Mouse (Mus musculus) right cerebral cortex, postnatal 25 days (tissue): ENCODE data around the gene Sfxn5.

Experiments
- DNase-seq: peaks from one replicate; pipeline ENCODE4 v3.0.0; 2022

Sfxn5 gene

DNA sequence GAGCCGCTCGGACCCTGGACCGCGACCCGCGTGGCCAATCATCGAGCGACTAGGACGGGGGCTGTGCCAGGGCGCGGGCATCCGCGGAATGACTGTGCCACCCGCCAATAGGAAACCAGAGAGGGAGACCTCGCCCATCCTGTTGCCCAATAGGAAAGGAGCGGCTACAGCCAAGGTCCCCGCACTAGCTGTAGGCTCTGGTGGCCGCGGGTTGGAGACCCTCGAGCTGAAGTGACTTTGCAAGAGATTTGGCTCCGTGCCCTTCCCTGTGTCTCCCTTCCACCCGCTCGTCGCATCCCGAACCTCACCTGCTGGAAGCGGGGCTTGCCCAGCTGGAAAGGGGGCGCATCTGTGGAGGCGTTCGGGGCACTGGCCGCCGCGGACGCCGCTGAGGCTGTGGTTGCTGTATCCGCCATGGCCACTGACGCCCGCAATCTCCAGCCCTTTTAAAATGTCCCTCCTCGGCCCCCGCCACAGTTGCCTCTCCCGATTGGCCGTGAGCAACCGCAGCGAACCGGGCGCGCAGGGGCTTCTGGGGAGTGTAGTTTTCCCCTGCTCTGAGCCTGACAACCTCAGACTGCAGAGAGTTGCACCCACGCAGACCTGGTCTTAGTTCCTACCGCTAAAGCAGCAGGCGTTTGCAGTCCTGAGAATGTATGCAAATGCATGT, at the start of gene Sfxn5:
Gene Sfxn5, minus strand, starts transcription at position 423 of the 670 bp plus-strand sequence.
- DNase-seq: peak; percentile 97

DNA sequence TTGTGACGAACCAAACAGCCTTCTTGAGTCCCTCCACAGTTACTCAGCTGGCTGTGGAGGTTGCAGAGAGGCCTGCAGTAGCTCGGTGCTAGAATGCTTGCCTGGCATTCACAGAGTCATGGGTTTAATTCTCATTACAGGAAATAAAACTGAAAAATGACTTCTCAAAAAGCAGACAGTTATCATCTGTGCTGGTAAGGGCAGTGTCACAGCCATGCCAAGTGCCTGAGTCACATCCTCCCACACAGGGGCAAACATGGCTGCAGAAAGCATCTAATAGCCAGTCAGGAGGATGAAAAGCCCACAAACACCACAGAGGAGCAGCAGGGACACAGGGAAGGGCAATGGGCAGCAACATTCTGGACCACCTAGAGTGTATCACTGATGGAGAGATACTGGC, 49.6 kb upstream of the Sfxn5 start:
- no peak for DNase-seq

DNA sequence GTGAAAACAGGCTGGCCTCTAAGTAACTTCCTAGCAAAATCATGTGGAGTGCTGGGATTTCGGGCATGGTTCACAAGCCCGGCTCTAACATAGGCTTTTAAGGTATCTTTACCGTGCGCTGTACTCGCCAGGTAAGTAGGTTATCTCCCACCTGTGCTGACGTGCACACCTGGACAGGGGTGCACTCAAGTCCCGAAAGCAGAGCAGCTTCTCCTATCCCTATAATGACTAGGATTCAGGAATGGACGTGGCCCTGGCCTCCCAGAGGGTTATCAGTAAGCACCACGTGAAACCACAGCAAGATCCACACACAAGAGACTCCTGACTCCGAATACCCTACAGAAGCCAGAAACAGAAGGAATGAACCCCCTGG, 48.4 kb upstream of the Sfxn5 start:
- DNase-seq: no peak

DNA sequence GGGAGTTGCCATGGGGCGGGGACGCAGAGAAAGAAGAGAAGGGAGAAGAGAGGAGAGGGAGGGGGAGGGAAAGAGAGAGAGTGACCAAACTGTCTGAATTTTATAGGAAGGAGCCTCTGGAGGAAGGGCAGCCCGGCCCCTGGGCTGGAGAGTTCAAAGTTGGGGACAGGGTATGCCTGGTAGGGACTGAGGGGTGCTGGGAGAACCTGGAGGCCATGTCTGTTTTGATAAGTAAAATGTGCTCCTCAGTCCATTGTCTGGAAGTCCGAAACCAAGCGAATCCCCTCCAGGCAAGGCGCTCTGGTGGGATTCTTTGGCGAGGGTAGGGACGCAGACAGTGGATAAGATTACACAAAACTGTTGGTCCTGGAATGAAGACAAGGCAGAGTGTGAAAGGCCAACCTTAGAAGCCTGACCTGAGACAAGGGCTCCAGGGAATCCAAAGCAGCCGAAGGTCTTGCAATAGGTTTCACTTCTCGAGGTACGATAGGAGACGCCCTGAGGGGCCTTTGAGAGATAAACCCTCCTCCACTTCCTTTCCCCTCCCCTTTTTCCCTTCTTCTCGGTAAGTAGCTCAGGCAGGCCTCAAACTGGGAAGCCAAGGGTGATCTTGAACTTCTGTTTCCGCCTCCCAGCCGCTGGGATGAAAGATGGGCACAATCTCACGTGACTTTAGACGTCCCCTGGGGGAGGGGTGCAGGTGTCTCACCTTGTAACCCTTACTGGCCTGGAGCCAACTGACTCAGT, 47.9 kb upstream of the Sfxn5 start:
- DNase-seq: no peak

DNA sequence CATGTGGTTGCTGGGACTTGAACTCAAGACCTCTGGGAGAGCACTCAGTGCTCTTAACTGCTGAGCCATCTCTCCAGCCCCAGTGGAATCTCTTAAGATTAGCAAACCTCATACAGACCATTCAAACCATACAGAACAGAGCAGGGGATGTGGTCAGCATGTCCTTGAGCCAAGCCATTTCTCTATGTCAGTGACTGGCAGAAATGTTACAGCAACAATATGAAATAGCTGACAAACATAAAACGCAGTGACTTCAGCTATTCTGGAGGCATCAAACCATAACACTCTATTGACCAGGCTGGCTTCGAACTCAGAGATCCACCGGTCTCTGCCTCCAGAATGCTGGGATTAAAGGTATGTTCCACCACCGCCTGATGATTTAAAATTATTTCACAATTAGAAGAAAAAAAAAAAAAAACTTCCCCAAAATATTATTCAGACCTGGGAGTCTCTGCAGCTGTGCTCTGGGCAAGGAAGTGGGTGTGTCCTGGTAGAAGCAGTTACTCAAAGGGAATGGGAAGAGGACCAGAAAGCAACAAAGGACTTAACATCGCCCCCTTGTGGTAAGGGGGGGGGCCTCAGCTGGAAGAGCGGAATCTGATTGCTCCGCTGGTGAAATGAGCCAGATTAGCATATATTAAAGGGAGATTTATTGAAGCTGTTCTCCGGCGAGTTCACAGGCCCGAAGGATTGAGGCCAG, 47.1 kb upstream of the Sfxn5 start:
- peak; percentile 73 for DNase-seq

DNA sequence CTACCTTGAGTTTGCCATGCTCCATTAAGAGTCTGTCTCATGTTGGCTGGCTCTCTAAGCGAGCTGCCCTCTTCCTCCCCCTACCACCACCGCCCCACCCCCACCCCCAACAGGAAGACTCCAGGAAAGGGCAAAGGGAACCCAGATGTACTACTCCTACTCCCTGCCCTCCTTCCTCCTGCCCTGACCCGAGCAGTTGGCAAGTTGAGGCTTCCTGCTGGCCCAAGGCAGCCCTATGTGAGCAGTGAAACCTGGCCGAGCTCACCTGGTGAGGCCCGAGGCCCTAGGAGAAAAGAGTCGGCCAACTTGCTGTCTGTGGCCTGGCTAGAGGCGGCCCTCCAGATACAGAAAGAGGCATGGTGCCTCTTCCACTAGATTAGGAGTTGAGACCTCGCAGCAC, 45.4 kb upstream of the Sfxn5 start:
- DNase-seq: no peak

DNA sequence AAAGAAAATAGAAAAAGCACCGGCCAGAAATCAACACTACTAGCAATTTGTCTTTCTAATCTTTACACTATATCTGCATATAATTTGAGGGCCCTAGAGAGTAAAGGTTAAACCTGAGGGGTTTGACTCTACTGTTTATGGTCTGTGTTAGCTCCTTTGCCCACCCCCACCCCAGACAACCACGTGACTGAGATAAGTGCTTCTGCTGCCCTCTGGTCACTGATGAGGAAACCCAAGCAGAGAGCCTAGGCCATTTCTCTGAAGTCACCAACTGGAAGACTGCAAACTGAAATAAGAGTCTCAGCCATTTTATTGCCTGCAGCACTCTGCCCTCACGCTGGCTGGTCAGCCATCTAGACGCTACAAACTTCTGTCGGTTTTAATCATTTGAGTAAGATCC, 44.7 kb upstream of the Sfxn5 start:
- DNase-seq: no peak

DNA sequence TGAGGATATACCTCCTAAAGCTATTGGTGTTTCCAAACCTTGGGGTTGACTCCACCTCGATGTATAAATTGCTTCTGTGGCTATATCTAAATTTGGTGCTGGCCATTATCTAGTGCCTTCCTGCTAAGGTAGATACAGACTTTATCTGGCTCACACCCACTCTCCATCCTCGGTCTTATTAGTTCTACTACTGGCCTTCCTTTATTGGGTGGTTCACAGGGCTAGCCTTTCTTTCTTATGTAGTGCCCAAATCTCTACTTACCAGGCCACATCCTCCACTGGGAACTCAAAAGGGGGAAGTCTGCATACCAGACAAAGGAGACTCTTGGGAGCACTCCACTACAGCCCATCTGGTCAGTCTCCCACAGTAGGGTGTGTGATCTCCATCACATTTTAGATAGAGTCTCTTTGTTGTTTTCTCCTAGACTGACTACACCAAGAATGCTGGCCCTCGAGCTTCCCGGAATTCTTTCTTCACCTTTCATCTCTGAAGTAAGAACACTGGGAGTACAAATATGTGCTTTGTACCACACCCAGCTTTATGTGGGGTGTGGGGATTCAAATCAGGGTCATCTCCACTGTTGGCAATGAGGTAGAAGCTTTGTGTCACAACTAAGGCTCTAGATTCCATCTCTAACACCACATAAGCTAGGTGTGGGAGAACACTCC, 44.0 kb upstream of the Sfxn5 start:
- DNase-seq: no peak

DNA sequence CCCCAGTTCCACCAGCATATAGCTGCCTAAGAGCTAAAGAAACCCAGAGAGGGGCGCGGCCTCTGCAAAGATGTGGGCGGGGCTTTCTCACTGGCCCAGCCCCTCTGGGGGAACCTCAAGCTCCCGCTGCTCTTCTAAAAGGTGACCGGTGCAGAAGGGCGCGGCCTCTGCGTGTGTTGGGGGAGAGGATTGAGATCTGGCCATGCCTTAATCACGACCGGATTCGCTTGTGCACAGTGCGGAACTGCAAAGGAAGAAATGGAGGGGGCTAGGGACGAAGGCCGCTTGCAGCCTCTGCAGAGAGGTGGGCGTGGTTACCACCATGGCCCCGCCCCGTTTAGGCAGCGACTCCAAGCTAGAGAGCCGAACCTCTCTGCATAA, 41.5 kb upstream of the Sfxn5 start:
- peak; percentile 96 for DNase-seq

DNA sequence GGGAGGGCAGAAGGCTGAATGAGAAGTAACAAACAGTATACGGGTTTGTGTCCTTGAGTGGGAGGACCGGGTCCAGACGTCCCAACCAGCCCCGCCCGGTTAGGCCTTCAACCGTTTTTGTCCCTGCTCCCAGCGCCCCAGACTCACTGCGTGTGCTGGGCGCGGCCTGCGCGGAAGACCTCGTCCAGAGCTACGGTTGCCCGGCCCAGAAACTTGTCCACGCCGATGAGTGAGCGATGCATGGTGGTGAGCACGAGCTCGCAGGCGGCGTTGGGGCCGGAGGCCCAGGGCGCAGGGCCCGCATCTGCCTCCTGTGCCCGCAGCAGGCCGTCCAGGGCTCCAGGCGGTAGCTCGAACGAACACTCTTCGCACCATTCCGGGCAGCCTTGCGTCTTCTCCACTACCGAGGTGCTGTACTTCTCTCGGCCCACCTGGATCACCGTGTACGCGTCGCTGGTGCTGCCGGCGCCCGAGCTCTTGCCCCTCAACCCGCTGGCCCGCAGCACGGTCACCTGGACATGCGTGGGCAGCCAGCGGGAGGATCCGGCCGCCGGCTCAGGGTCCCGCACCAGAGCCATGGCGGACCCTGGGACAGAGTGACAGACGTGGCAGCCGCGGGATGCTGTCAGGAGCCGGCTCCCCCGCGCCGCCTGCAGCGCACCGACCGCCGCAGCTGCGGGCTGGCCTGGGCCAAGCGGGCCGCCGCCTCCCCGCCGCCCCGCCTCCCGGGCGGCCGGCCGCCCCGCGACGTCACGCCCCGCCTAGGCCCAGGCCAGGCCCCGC, 40.9 kb upstream of the Sfxn5 start, which contains the start of gene Rab11fip5:
Gene Rab11fip5, minus strand, starts transcription at position 684 of the 783 bp plus-strand sequence.
- peak; percentile 42 for DNase-seq

DNA sequence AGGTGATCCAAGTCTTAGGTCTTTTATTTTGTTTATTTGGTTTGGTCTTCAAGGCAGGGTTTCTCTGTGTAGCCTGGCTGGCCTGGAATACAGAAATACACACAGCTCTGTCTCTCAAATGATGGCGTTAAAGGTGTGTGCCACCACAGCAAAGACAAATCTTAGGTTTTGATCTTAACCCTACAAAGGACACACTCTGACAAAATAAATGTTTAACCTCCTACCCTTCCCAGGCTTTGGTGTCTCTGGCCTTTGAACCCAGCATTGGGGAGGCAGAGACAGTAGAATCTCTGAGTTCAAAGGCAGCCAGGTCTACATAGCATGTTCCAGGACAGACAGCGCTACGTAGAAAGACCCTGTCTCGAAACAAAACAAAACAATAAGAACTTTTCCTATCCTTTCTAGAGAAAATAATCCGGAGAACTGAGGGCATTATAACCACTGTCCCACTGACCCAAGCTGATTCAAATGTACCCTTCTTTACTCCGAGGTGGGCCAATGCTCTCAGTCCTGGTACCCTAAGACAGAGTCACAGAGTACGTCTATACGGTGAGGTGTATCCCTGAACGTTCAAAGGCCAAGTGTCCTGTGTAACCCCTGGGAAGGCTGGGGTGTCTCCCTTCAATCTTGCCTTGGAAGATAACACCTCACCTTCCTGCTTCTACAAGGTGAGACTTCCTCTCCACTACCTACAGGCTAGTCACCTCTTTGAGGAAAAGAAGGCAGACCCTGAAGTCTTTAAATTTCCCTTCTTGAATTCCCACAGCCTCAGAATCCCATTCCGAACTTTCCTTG, 40.0 kb upstream of the Sfxn5 start:
- no peak for DNase-seq

DNA sequence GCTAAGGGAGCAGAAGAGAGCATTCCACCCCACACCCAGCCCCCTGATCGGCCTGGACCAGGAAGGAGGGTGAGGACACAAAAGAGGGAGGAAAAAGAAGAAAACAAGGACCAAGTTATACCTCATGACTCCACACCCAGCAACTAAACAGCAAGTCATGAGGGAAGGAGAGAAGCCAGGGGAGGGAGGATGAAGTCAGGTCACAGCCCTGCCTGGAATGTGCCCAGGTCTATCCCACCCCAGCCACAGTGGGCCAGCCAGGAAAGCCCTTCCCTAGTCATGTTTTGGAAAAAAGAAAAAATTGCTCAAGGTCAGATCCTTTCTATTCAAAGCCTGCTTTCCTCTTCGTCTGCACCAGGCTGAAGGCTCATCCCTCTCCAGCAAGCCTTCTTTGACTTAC, 39.3 kb upstream of the Sfxn5 start:
- no peak for DNase-seq

DNA sequence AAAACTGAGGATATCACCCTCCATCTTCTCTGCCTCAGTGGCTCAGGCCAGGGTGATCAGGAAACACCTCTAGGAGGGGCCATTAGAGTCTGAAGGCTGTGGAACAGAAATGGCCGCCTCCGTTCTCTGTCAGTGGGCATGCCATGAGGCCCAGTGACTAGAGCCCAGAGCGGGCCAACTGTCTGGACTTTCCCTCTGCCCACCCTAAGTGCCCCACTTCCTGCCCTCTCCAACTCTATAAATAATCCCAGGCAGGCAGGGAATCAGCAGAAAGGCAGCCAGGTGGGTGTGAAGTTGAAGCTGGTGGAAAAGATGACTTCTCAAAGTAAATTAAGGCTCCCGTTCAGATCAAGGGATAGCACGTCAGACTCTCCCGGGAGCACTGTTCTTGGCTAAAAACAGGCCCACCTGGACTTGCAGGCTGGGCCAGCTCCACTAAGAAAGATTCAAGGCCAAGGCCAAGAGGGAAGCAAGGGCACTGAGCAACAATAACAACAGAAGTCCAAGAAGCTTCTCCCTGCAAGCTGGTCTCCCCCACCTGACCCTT, 38.7 kb upstream of the Sfxn5 start:
- DNase-seq: no peak

DNA sequence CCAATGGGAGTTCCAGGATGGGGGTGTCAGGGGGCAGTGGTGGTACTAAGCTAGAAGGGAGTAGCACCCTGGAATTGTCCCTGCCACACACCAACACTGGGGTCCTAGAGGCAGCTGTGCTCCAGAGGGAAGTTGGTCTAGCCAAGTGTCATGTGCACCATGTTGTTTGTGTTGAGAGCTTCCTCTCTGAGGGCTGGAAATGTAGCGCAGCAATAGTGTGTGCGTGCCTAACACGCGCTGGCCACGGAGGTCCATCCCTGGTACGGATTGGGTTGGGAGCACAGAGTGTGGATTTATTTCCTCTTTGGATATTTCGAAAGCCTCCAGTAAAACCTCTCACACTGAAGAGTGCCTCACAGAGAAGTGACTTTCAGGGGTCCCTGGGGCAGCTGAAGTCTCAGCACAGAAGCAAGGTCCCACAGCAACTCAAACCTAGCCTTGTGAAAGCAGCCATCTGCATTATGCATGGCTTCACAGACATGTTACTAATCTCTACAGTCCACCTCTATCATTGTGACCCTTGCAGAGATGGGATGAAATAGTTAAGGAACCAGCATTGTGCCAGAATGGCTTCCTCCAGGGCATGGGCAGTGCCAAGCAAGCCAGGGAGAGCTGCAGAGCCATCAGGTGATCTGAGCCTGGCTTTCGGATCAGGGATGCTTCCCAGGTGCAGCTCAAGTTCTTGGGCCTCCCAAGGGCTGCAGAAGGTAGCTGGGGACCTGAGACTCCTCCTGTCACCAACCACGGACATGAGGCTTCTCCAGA, 37.6 kb upstream of the Sfxn5 start:
- no peak for DNase-seq

DNA sequence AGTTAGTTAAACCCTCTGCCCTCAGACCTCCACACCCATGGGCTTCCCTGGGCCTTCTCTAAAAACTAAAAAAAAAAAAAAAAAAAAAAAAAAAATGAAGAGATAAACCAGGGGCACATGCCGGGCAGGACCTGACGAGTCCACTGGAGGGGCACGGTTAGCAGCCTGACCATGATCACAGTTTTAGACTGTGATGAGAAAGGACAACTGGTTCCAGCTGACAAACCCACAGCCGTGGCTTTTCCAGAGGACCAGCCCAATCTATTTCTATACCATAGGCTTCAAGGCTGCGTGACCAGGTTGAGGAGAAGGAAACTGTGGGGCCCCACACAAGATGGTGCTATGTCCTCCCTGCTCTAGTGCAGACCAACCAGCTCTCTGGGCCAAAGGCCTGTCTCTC, 36.8 kb upstream of the Sfxn5 start:
- no peak for DNase-seq

DNA sequence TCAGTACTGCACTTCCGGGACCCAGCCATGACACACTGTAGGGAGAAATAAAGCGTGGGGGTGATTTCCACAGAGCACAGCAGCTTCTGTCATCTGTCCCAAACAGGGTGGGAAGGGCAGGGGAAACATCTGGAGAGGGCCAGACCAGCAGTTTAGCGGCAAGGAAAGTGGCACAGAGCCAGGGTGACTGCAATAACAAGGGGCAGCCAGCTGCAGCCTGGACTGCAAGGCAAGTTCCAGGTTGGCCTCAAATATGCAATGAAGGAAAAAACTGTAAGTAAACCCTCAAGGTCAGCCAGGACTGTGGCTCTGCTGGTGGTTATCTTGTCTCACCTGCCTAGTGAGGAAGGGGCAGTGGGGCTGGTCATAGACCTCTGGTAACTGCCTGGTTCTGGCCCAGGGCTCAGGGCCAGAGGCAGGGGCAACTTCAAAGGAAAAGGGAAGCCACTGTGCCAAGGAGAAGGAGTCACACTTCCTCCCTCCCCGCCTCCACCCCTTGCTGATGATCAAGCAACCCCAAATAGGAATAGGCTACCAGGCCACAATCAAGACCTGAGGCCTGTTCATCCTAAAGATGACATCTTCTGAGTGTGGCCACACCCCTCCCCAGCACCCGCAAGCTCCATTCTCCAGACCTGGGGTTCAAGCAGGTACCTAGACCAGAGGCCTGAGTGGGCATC, 36.1 kb upstream of the Sfxn5 start:
- no peak for DNase-seq

DNA sequence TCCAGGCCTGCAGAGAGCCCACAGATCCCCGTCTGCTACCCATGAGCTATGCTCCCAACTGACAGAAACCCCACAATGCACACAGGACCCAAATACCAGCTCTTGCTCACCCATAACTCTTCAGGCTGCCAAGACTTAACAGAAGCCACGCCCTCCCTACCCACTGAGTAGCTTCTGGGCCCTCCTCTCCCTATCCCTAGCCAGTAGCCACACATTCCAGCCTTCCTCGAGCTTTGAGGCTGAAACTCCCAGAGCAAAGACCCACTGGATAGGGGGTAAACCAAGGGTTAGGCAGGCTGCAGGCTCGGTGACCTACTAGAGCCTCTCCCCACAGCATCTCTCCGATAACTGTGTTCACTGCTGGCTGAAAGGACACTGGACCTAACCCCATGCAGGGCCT, 35.5 kb upstream of the Sfxn5 start:
- no peak for DNase-seq

DNA sequence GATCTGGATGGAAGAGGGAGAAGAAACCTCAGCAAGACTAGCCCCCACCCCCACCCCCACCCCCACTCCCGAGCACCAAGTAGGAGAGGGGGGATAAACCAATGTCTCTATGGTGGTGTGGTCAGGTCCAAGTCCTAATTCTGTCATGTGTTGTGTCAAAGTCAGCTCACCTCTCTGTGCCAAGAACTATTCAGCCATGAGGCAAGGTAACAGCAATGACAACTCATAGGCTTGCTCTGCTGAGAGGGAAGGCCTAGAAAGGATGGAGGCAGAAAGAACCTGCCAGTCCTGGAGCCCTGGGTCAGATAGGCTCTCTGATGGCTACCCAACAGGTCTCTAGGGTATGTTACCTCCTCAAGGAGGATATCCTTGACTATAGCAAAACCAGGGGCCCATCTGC, 34.9 kb upstream of the Sfxn5 start:
- DNase-seq: no peak

DNA sequence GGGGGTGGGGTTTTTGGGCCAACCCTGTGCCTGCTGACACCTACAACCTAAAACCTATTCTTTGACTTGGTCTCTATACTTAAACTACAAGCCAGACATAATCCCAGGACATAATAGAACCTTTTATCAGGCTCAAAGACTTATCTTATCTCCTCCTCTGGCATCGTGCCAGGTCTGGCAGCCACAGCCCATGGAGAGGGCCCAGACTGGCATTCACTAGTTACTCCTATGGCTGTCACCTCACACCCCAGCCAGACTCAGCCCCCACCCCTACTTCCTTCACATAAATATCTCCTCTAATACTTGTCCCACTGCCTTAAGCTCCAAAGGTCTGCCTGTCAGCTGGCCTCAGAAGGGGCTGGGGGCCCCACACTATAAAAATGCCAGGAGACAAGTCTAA, 33.2 kb upstream of the Sfxn5 start:
- DNase-seq: no peak

DNA sequence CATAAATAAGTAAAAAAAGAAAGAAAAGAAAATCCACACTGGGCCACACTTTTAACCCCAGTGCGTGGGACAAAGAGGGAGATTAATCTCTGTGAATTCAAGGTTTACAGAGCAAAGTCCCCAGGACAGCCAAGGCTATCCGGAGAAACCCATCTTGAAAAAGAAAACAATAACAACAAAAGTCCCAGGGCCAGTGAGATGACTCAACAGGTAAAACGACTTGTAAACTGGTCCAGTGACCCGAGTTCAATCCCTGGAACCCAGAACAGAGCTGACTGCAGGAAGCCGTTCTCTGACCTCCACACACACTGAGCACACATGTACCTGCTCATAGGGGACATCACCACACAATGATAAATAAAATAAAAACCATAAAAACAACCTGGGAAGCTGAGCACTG, 31.2 kb upstream of the Sfxn5 start:
- no peak for DNase-seq
